Mouse (Mus musculus): ENCODE measurements around the gene Chrna9. TPM values are rescaled to one million over a fixed set of nuclear protein-coding genes. Genes with fewer than 3 reads are reported as not detected.
"Not testable (repeated sequence)": the region's sequence is repeated elsewhere in the genome, so short reads cannot be mapped to it uniquely, and the experiment has no call there.

The Chrna9 gene
- polyA plus RNA-seq, 1 experiment from 2014 or later, result not detected

GRCm38 (mm10) chr5:65968004-65968403, 33.3 kb downstream of the Chrna9 start:
- 86% methylated on average over 3 of the region's 3 CpGs for WGBS (ENCODE audit: insufficient replicate concordance)
- Histone ChIP-seq H3K9ac (replicated peaks) (no peak overlapping the region), H3K36me3 (replicated peaks; ENCODE audit: insufficient read depth, low read length) (no peaks in the 10 kb centered on the region), H3K4me1 (ENCODE audit: insufficient read depth) (no peaks in the 10 kb centered on the region), H3K9me3 (ENCODE audit: low read length) (no peaks in the 10 kb centered on the region), H3K27me3 (ENCODE audit: insufficient read depth, low read length) (no peaks in the 10 kb centered on the region), H3K4me2 (ENCODE audit: low read depth, low read length) (no peak overlapping the region), H3K27ac (ENCODE audit: low read depth) (no peak overlapping the region), H3K4me3 (ENCODE audit: low read depth, low read length) (no peak overlapping the region)
- DNase-seq (no peak), ATAC-seq (no peak)
- TF ChIP-seq EP300 (IDR thresholded peaks at IDR 0.05; ENCODE audit: low read depth), result no peak
- no peak for TF ChIP-seq CTCF (IDR thresholded peaks at IDR 0.05; ENCODE audit: low read depth)

- ATAC-seq, result no peak
- 54% methylated on average over 2 of the region's 2 CpGs for WGBS (ENCODE audit: insufficient replicate concordance)
- TF ChIP-seq EP300 (IDR thresholded peaks at IDR 0.05; ENCODE audit: low read depth) (no peak), CTCF (IDR thresholded peaks at IDR 0.05; ENCODE audit: low read depth) (no peak)
Measured at GRCm38 (mm10) chr5:65973189-65973588, 38.5 kb downstream of the Chrna9 start.

GRCm38 (mm10) chr5:65975731-65976130, 41.0 kb downstream of the Chrna9 start:
- WGBS (ENCODE audit: insufficient replicate concordance), result 81% methylated on average over 13 of the region's 13 CpGs
- TF ChIP-seq EP300 (IDR thresholded peaks at IDR 0.05; ENCODE audit: low read depth) (no peak), CTCF (IDR thresholded peaks at IDR 0.05; ENCODE audit: low read depth) (no peak)
- no peak for DNase-seq
- Histone ChIP-seq H3K4me1 (ENCODE audit: insufficient read depth) (no peaks in the 10 kb centered on the region), H3K27ac (ENCODE audit: low read depth) (no peak overlapping the region), H3K4me3 (ENCODE audit: low read depth, low read length) (no peak overlapping the region), H3K9me3 (ENCODE audit: low read length) (no peaks in the 10 kb centered on the region), H3K36me3 (replicated peaks; ENCODE audit: insufficient read depth, low read length) (no peaks in the 10 kb centered on the region), H3K27me3 (ENCODE audit: insufficient read depth, low read length) (no peaks in the 10 kb centered on the region), H3K4me2 (ENCODE audit: low read depth, low read length) (no peak overlapping the region), H3K9ac (replicated peaks) (no peak overlapping the region)
- no peak for ATAC-seq

More at GRCm38 (mm10) chr5:65973189-65973588, 38.5 kb downstream of the Chrna9 start:
- Histone ChIP-seq H3K9ac (replicated peaks) (no peak overlapping the region), H3K4me1 (ENCODE audit: insufficient read depth) (no peaks in the 10 kb centered on the region), H3K36me3 (replicated peaks; ENCODE audit: insufficient read depth, low read length) (no peaks in the 10 kb centered on the region), H3K9me3 (ENCODE audit: low read length) (no peaks in the 10 kb centered on the region), H3K4me2 (ENCODE audit: low read depth, low read length) (no peak overlapping the region), H3K4me3 (ENCODE audit: low read depth, low read length) (no peak overlapping the region), H3K27ac (ENCODE audit: low read depth) (no peak overlapping the region), H3K27me3 (ENCODE audit: insufficient read depth, low read length) (no peaks in the 10 kb centered on the region)
- DNase-seq, result no peak

GRCm38 (mm10) chr5:65986426-65986825, 51.7 kb downstream of the Chrna9 start:
- no peak for DNase-seq
- no peaks in the 10 kb centered on the region for H3K27me3 ChIP-seq (ENCODE audit: insufficient read depth, low read length)
- H3K9ac ChIP-seq (replicated peaks), result no peak overlapping the region
- no peak overlapping the region for H3K27ac ChIP-seq (ENCODE audit: low read depth)
- H3K9me3 ChIP-seq (ENCODE audit: low read length), result no peaks in the 10 kb centered on the region
- ATAC-seq, result no peak
- H3K36me3 ChIP-seq (replicated peaks; ENCODE audit: insufficient read depth, low read length), result no peaks in the 10 kb centered on the region
- H3K4me2 ChIP-seq (ENCODE audit: low read depth, low read length), result no peak overlapping the region
- TF ChIP-seq CTCF (IDR thresholded peaks at IDR 0.05; ENCODE audit: low read depth) (no peak), EP300 (IDR thresholded peaks at IDR 0.05; ENCODE audit: low read depth) (no peak)
- 76% methylated on average over 5 of the region's 5 CpGs for WGBS (ENCODE audit: insufficient replicate concordance)
- H3K4me3 ChIP-seq (ENCODE audit: low read depth, low read length), result no peak overlapping the region
- peaks cover 3% of the 10 kb centered on the region; the same call in 1 of the 2 replicates for H3K4me1 ChIP-seq (ENCODE audit: insufficient read depth)

- H3K9me3 ChIP-seq (ENCODE audit: low read length); ATAC-seq; H3K9ac ChIP-seq (replicated peaks); H3K36me3 ChIP-seq (replicated peaks; ENCODE audit: insufficient read depth, low read length); DNase-seq; H3K27me3 ChIP-seq (ENCODE audit: insufficient read depth, low read length); H3K27ac ChIP-seq (ENCODE audit: low read depth); H3K4me2 ChIP-seq (ENCODE audit: low read depth, low read length); H3K4me1 ChIP-seq (ENCODE audit: insufficient read depth); H3K4me3 ChIP-seq (ENCODE audit: low read depth, low read length): not testable (repeated sequence)
- WGBS (ENCODE audit: insufficient replicate concordance), result 70% methylated on average over 3 of the region's 3 CpGs
Measured at GRCm38 (mm10) chr5:65987004-65987403, 52.3 kb downstream of the Chrna9 start.

- 64% methylated on average over 2 of the region's 2 CpGs for WGBS (ENCODE audit: insufficient replicate concordance)
- no peaks in the 10 kb centered on the region for H3K9me3 ChIP-seq (ENCODE audit: low read length)
- TF ChIP-seq EP300 (IDR thresholded peaks at IDR 0.05; ENCODE audit: low read depth) (no peak), CTCF (IDR thresholded peaks at IDR 0.05; ENCODE audit: low read depth) (no peak)
- ATAC-seq, result peak; percentile 40; the same call in 1 of the 2 replicates
- no peak overlapping the region for H3K9ac ChIP-seq (replicated peaks)
- no peak overlapping the region for H3K4me2 ChIP-seq (ENCODE audit: low read depth, low read length)
- no peaks in the 10 kb centered on the region for H3K36me3 ChIP-seq (replicated peaks; ENCODE audit: insufficient read depth, low read length)
- DNase-seq, result no peak
- H3K4me3 ChIP-seq (ENCODE audit: low read depth, low read length), result no peak overlapping the region
- no peak overlapping the region for H3K27ac ChIP-seq (ENCODE audit: low read depth)
- peaks cover 3% of the 10 kb centered on the region; the same call in 1 of the 2 replicates for H3K4me1 ChIP-seq (ENCODE audit: insufficient read depth)
- no peaks in the 10 kb centered on the region for H3K27me3 ChIP-seq (ENCODE audit: insufficient read depth, low read length)
Measured at GRCm38 (mm10) chr5:65991191-65991590, 56.5 kb downstream of the Chrna9 start.

GRCm38 (mm10) chr5:65994643-65995042, 59.9 kb downstream of the Chrna9 start:
- H3K27me3 ChIP-seq (ENCODE audit: insufficient read depth, low read length), result no peaks in the 10 kb centered on the region

More at GRCm38 (mm10) chr5:65994643-65995042, 59.9 kb downstream of the Chrna9 start:
- no peak for DNase-seq
- no peak overlapping the region for H3K27ac ChIP-seq (ENCODE audit: low read depth)
- no peak overlapping the region for H3K4me3 ChIP-seq (ENCODE audit: low read depth, low read length)
- H3K4me1 ChIP-seq (ENCODE audit: insufficient read depth), result no peaks in the 10 kb centered on the region
- no peak overlapping the region for H3K9ac ChIP-seq (replicated peaks)
- no peaks in the 10 kb centered on the region for H3K36me3 ChIP-seq (replicated peaks; ENCODE audit: insufficient read depth, low read length)
- WGBS (ENCODE audit: insufficient replicate concordance), result 79% methylated on average over 6 of the region's 6 CpGs
- H3K4me2 ChIP-seq (ENCODE audit: low read depth, low read length), result no peak overlapping the region
- TF ChIP-seq EP300 (IDR thresholded peaks at IDR 0.05; ENCODE audit: low read depth), result no peak
- no peak for TF ChIP-seq CTCF (IDR thresholded peaks at IDR 0.05; ENCODE audit: low read depth)
- H3K9me3 ChIP-seq (ENCODE audit: low read length), result no peaks in the 10 kb centered on the region
- ATAC-seq, result no peak

All from liver, postnatal 0 days (tissue).